Mouse (Mus musculus): ENCODE measurements around the gene Chmp1a. TPM values are rescaled to one million over a fixed set of nuclear protein-coding genes. Genes with fewer than 3 reads are reported as not detected.

Chmp1a gene
- polyA plus RNA-seq (2014; fragmentation: Illumina TruSeq; extraction: RNeasy Lipid Tissue Mini Kit (QIAGEN cat#74804); ENCODE audit: low read depth, low replicate concordance), result 103 TPM

GRCm38 (mm10) chr8:123212321-123213117 lies at the start of gene Chmp1a, which contains the start of gene Spata33:
Gene Chmp1a (minus strand): TSS chr8:123212763.
Gene Spata33 (plus strand): TSS chr8:123212832.

GRCm38 (mm10) chr8:123254099-123254885 lies 41.7 kb upstream of the Chmp1a start, which contains the start of the genes Zfp276 and Vps9d1:
Gene Zfp276 (plus strand): TSS chr8:123254195.
Gene Vps9d1 (minus strand): TSS chr8:123254348.

GRCm38 (mm10) chr8:123235520-123236497 lies 23.2 kb upstream of the Chmp1a start, which contains the start of gene Spata2l:
Gene Spata2l (minus strand): TSS chr8:123236233.

GRCm38 (mm10) chr8:123224278-123225266 lies 12.0 kb upstream of the Chmp1a start, which contains the start of gene Cdk10:
Gene Cdk10 (plus strand): TSS chr8:123224842.

GRCm38 (mm10) chr8:123185566-123186409 lies 26.8 kb downstream of the Chmp1a start, which contains the start of gene Dpep1:
Gene Dpep1 (plus strand): TSS chr8:123186242.

GRCm38 (mm10) chr8:123157888-123158465 lies 54.6 kb downstream of the Chmp1a start, which contains the start of gene Sult5a1:
Gene Sult5a1 (minus strand): TSS chr8:123158315.

Other genes with a start within 250 kb of the Chmp1a start
- 50.9 TPM for gene Ankrd11, start 170.5 kb downstream of the Chmp1a start, polyA plus RNA-seq (2014; fragmentation: Illumina TruSeq; extraction: RNeasy Lipid Tissue Mini Kit (QIAGEN cat#74804); ENCODE audit: low read depth, low replicate concordance)
- 79.3 TPM for gene Spg7, start 149.8 kb downstream of the Chmp1a start, polyA plus RNA-seq (2014; fragmentation: Illumina TruSeq; extraction: RNeasy Lipid Tissue Mini Kit (QIAGEN cat#74804); ENCODE audit: low read depth, low replicate concordance)
- 1,154 TPM for gene Rpl13, start 110.4 kb downstream of the Chmp1a start, polyA plus RNA-seq (2014; fragmentation: Illumina TruSeq; extraction: RNeasy Lipid Tissue Mini Kit (QIAGEN cat#74804); ENCODE audit: low read depth, low replicate concordance)
- gene Cpne7, start 95.4 kb downstream of the Chmp1a start, polyA plus RNA-seq (2014; fragmentation: Illumina TruSeq; extraction: RNeasy Lipid Tissue Mini Kit (QIAGEN cat#74804); ENCODE audit: low read depth, low replicate concordance), result 2.2 TPM
- 48.9 TPM for gene Sult5a1, start 54.4 kb downstream of the Chmp1a start, polyA plus RNA-seq (2014; fragmentation: Illumina TruSeq; extraction: RNeasy Lipid Tissue Mini Kit (QIAGEN cat#74804); ENCODE audit: low read depth, low replicate concordance)
- gene Dpep1, start 26.5 kb downstream of the Chmp1a start, polyA plus RNA-seq (2014; fragmentation: Illumina TruSeq; extraction: RNeasy Lipid Tissue Mini Kit (QIAGEN cat#74804); ENCODE audit: low read depth, low replicate concordance), result 79.5 TPM
- gene Spata33, start 69 bp upstream of the Chmp1a start, polyA plus RNA-seq (2014; fragmentation: Illumina TruSeq; extraction: RNeasy Lipid Tissue Mini Kit (QIAGEN cat#74804); ENCODE audit: low read depth, low replicate concordance), result 30.3 TPM
- gene Cdk10, start 12.1 kb upstream of the Chmp1a start, polyA plus RNA-seq (2014; fragmentation: Illumina TruSeq; extraction: RNeasy Lipid Tissue Mini Kit (QIAGEN cat#74804); ENCODE audit: low read depth, low replicate concordance), result 53.8 TPM
- 8.1 TPM for gene Spata2l, start 23.5 kb upstream of the Chmp1a start, polyA plus RNA-seq (2014; fragmentation: Illumina TruSeq; extraction: RNeasy Lipid Tissue Mini Kit (QIAGEN cat#74804); ENCODE audit: low read depth, low replicate concordance)
- 19.5 TPM for gene Zfp276, start 41.4 kb upstream of the Chmp1a start, polyA plus RNA-seq (2014; fragmentation: Illumina TruSeq; extraction: RNeasy Lipid Tissue Mini Kit (QIAGEN cat#74804); ENCODE audit: low read depth, low replicate concordance)
- gene Vps9d1, start 41.6 kb upstream of the Chmp1a start, polyA plus RNA-seq (2014; fragmentation: Illumina TruSeq; extraction: RNeasy Lipid Tissue Mini Kit (QIAGEN cat#74804); ENCODE audit: low read depth, low replicate concordance), result 21.3 TPM
- 42.5 TPM for gene Fanca, start 105.8 kb upstream of the Chmp1a start, polyA plus RNA-seq (2014; fragmentation: Illumina TruSeq; extraction: RNeasy Lipid Tissue Mini Kit (QIAGEN cat#74804); ENCODE audit: low read depth, low replicate concordance)
- 2.4 TPM for gene Spire2, start 120.0 kb upstream of the Chmp1a start, polyA plus RNA-seq (2014; fragmentation: Illumina TruSeq; extraction: RNeasy Lipid Tissue Mini Kit (QIAGEN cat#74804); ENCODE audit: low read depth, low replicate concordance)
- gene Tcf25, start 161.0 kb upstream of the Chmp1a start, polyA plus RNA-seq (2014; fragmentation: Illumina TruSeq; extraction: RNeasy Lipid Tissue Mini Kit (QIAGEN cat#74804); ENCODE audit: low read depth, low replicate concordance), result 213 TPM
- not detected for gene Mc1r, start 194.3 kb upstream of the Chmp1a start, polyA plus RNA-seq (2014; fragmentation: Illumina TruSeq; extraction: RNeasy Lipid Tissue Mini Kit (QIAGEN cat#74804); ENCODE audit: low read depth, low replicate concordance)
- gene Tubb3, start 198.7 kb upstream of the Chmp1a start, polyA plus RNA-seq (2014; fragmentation: Illumina TruSeq; extraction: RNeasy Lipid Tissue Mini Kit (QIAGEN cat#74804); ENCODE audit: low read depth, low replicate concordance), result 0.84 TPM
- 30.5 TPM for gene Def8, start 210.8 kb upstream of the Chmp1a start, polyA plus RNA-seq (2014; fragmentation: Illumina TruSeq; extraction: RNeasy Lipid Tissue Mini Kit (QIAGEN cat#74804); ENCODE audit: low read depth, low replicate concordance)